Mouse (Mus musculus): ENCODE data around the gene Ppp1r10. TPM values are rescaled to one million over a fixed set of nuclear protein-coding genes. Genes with fewer than 3 reads are reported as not detected.
A peak's percentile ranks its signal among the peaks of the same experiment; 100 is the strongest.

Gene Ppp1r10
- polyA plus RNA-seq, 1 experiment from 2014 or later: 19.4 TPM

GRCm38 (mm10) chr17:35978811-35979400 lies 62.7 kb downstream of the Ppp1r10 start:
- Histone ChIP-seq H3K36me3 (peaks cover 41% of the 10 kb centered on the region), H3K4me1 (replicated peaks) (peaks cover 38% of the 10 kb centered on the region), H3K27me3 (no peaks in the 10 kb centered on the region), H3K27ac (peak overlapping the region; percentile 81), H3K4me2 (peak overlapping the region; percentile 98), H3K9ac (peak overlapping the region; percentile 78), H3K9me3 (replicated peaks) (no peaks in the 10 kb centered on the region), H3K4me3 (replicated peaks) (peak overlapping the region; percentile 76)
- DNase-seq (no peak), ATAC-seq (ENCODE audit: low read depth) (peak; percentile 19)
- WGBS (ENCODE audit: insufficient replicate concordance): 1% methylated on average over 41 of the region's 41 CpGs

DNA sequence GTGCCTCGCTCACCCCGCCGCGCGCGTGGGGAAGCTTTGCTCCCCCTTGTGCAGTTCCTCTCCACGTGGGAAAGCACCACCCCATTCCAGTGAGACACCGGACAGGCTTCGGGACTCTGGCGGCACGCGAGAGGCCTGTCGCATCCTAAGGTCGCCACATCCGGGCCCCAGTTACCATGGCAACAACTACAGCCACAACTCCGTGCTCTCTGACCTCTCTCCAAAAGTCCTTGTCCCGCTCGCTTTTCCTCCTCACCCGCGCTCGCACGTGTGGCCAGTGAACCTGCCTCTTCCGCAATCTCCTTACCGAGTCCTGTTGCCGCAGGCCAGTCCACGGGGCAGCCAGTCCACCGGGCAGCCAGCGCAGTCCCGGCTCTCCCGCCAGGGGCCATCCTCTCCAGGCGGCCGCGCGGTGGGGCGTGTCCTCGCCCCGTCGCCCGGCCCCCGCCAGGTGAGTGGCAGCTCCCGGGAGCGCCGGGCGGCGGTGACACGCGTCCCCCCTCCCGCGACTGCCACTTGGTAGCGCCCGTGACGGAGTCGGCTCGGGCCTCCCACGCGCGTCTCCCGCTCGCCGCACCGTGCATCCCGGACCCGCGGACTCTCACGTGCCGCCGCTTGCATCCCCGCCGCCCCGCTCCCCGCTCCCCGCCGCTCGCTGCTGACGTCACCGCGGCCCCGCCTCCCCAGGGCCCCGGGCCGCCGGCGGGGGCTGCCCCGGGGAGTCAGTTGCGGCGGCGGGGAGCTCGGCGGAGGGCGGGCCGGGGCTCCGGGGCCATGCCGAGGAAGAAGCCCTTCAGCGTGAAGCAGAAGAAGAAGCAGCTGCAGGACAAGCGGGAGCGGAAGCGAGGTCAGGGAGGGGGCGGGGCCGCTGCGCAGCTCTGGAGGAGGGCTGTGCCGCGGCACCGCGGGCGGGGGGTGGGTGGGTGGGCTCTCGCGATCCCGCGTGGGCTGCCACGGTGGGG lies 63.4 kb downstream of the Ppp1r10 start, which contains the start of the genes Gnl1 and Prr3:
TSS of gene Gnl1 (plus strand) at position 451 of the 962 bp plus-strand sequence.
TSS of gene Prr3 (minus strand) at position 836 of the 962 bp plus-strand sequence.
- Histone ChIP-seq H3K36me3 (peaks cover 37% of the 10 kb centered on the region), H3K27me3 (no peaks in the 10 kb centered on the region), H3K4me3 (replicated peaks) (peak within 1 kb of the TSS; percentile 76), H3K4me1 (replicated peaks) (peaks cover 38% of the 10 kb centered on the region), H3K9me3 (replicated peaks) (no peaks in the 10 kb centered on the region), H3K27ac (peak within 1 kb of the TSS; percentile 81), H3K4me2 (peak within 1 kb of the TSS; percentile 98), H3K9ac (peak within 1 kb of the TSS; percentile 78)
- ATAC-seq (ENCODE audit: low read depth): peak; percentile 86
- under 1% methylated on average over 108 of the region's 109 CpGs for WGBS (ENCODE audit: insufficient replicate concordance)
- peak; percentile 82 for DNase-seq

DNA sequence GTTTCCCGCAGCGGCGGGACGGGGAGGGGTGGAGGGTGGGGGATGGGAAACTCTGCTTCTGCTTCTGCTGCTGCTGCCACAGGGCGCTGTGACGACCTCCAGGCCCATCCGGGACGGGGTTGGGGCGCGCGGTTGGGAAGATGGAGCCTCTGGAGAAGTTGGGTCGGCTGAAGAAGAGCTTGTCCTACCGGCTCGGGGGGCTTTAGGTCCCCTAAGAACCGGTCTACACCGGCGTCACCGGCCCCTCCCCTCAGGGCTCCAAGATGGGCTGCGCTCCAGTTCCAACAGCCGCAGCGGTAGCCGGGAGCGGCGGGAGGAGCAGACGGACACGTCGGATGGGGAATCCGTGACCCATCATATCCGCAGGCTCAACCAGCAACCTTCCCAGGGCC lies 64.1 kb downstream of the Ppp1r10 start:
- H3K36me3 ChIP-seq: peaks cover 34% of the 10 kb centered on the region
- peak overlapping the region; percentile 98 for H3K4me2 ChIP-seq
- H3K27ac ChIP-seq: peak overlapping the region; percentile 81
- no peaks in the 10 kb centered on the region for H3K27me3 ChIP-seq
- H3K9ac ChIP-seq: peak overlapping the region; percentile 78
- WGBS (ENCODE audit: insufficient replicate concordance): under 1% methylated on average over 29 of the region's 29 CpGs
- ATAC-seq (ENCODE audit: low read depth) (peak; percentile 14), DNase-seq (no peak)
- peak overlapping the region; percentile 76 for H3K4me3 ChIP-seq (replicated peaks)
- H3K4me1 ChIP-seq (replicated peaks): peaks cover 38% of the 10 kb centered on the region
- H3K9me3 ChIP-seq (replicated peaks): no peaks in the 10 kb centered on the region

DNA sequence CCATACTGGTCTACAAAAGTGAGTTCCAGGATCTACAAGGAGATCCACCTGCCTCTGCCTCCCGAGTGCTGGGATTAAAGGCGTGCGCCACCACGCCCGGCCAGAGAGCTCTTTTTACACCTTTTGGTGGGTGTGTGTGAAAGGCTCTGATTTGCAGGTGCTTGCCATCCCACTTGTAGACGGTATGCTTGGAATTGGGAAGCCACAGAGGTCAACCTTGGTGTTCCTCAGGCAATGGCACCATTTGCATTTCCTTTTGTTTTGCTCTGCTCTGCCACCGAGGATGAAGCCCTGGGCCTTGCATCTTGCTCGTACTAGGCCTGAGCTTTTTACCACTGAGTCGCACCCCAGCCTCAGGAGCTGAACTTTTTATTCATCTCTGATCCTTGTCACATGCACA lies 65.5 kb downstream of the Ppp1r10 start:
- Histone ChIP-seq H3K9ac (no peak overlapping the region), H3K36me3 (peaks cover 33% of the 10 kb centered on the region), H3K9me3 (replicated peaks) (no peaks in the 10 kb centered on the region), H3K4me2 (peak overlapping the region; percentile 98; the same call in 1 of the 2 replicates), H3K4me1 (replicated peaks) (peaks cover 38% of the 10 kb centered on the region), H3K27me3 (no peaks in the 10 kb centered on the region), H3K27ac (no peak overlapping the region), H3K4me3 (replicated peaks) (0 out of 2 replicates have a peak overlapping the region, but pooled peaks have one; percentile 76)
- DNase-seq (no peak), ATAC-seq (ENCODE audit: low read depth) (no peak)
- 82% methylated on average over 9 of the region's 9 CpGs for WGBS (ENCODE audit: insufficient replicate concordance)

MicroRNAs encoded within 50 kb of the gene (microRNA counts, 519-probe panel; counts per million panel counts)
- microRNA mmu-miR-1894-3p (114 counts per million), microRNA mmu-miR-1894-5p (114 counts per million), microRNA mmu-miR-877 (114 counts per million)

Small RNA genes lying within 50 kb of the gene (microRNA-seq; reads per million reads assigned to microRNA genes)
- gene Gm28033: 2.6 reads per million
- gene Mir1894: not detected
- gene Mir877: 91.6 reads per million, percentile 50 among the genes with 10 or more reads in this experiment

Other genes with a start within 250 kb of the Ppp1r10 start
- 7.7 TPM in 2 replicates for gene Vars2, start 248.8 kb upstream of the Ppp1r10 start, polyA plus RNA-seq (2015; fragmentation: Nextera tagmentation; extraction: Ambion mirVana)
- gene Gtf2h4, start 242.7 kb upstream of the Ppp1r10 start, polyA plus RNA-seq (2015; fragmentation: Nextera tagmentation; extraction: Ambion mirVana): 31.9 and 33.9 TPM in 2 replicates
- 2.9 and 3.7 TPM in 2 replicates for gene Ddr1, start 211.8 kb upstream of the Ppp1r10 start, polyA plus RNA-seq (2015; fragmentation: Nextera tagmentation; extraction: Ambion mirVana)
- 21.6 and 23.2 TPM in 2 replicates for gene Ier3, start 94.8 kb upstream of the Ppp1r10 start, polyA plus RNA-seq (2015; fragmentation: Nextera tagmentation; extraction: Ambion mirVana)
- gene Flot1, start 93.2 kb upstream of the Ppp1r10 start, polyA plus RNA-seq (2015; fragmentation: Nextera tagmentation; extraction: Ambion mirVana): 38.2 and 38.5 TPM in 2 replicates
- gene Tubb5, start 78.1 kb upstream of the Ppp1r10 start, polyA plus RNA-seq (2015; fragmentation: Nextera tagmentation; extraction: Ambion mirVana): 520 and 547 TPM in 2 replicates
- gene Mdc1, start 74.9 kb upstream of the Ppp1r10 start, polyA plus RNA-seq (2015; fragmentation: Nextera tagmentation; extraction: Ambion mirVana): 8.0 and 8.8 TPM in 2 replicates
- 23.0 and 25.4 TPM in 2 replicates for gene Nrm, start 55.1 kb upstream of the Ppp1r10 start, polyA plus RNA-seq (2015; fragmentation: Nextera tagmentation; extraction: Ambion mirVana)
- gene Ppp1r18, start 50.8 kb upstream of the Ppp1r10 start, polyA plus RNA-seq (2015; fragmentation: Nextera tagmentation; extraction: Ambion mirVana): 8.0 and 11.8 TPM in 2 replicates
- gene Dhx16, start 36.6 kb upstream of the Ppp1r10 start, polyA plus RNA-seq (2015; fragmentation: Nextera tagmentation; extraction: Ambion mirVana): 35.2 and 40.3 TPM in 2 replicates
- gene 2310061I04Rik, start 19.0 kb upstream of the Ppp1r10 start, polyA plus RNA-seq (2015; fragmentation: Nextera tagmentation; extraction: Ambion mirVana): 14.3 and 15.1 TPM in 2 replicates
- gene Atat1, start 6.4 kb upstream of the Ppp1r10 start, polyA plus RNA-seq (2015; fragmentation: Nextera tagmentation; extraction: Ambion mirVana): 9.3 and 9.9 TPM in 2 replicates
- gene Mrps18b, start within 50 bp of the Ppp1r10 start, polyA plus RNA-seq (2015; fragmentation: Nextera tagmentation; extraction: Ambion mirVana): 105 and 106 TPM in 2 replicates
- gene Abcf1, start 53.3 kb downstream of the Ppp1r10 start, polyA plus RNA-seq (2015; fragmentation: Nextera tagmentation; extraction: Ambion mirVana): 81.3 and 110 TPM in 2 replicates
- 14.6 and 15.2 TPM in 2 replicates for gene Gnl1, start 63.4 kb downstream of the Ppp1r10 start, polyA plus RNA-seq (2015; fragmentation: Nextera tagmentation; extraction: Ambion mirVana)
- gene Prr3, start 63.8 kb downstream of the Ppp1r10 start, polyA plus RNA-seq (2015; fragmentation: Nextera tagmentation; extraction: Ambion mirVana): 8.3 and 8.7 TPM in 2 replicates
- 5.2 and 5.7 TPM in 2 replicates for gene H2-T24, start 104.1 kb downstream of the Ppp1r10 start, polyA plus RNA-seq (2015; fragmentation: Nextera tagmentation; extraction: Ambion mirVana)
- 23.1 and 24.0 TPM in 2 replicates for gene H2-T23, start 116.4 kb downstream of the Ppp1r10 start, polyA plus RNA-seq (2015; fragmentation: Nextera tagmentation; extraction: Ambion mirVana)
- 9.2 and 9.4 TPM in 2 replicates for gene H2-T22, start 126.3 kb downstream of the Ppp1r10 start, polyA plus RNA-seq (2015; fragmentation: Nextera tagmentation; extraction: Ambion mirVana)
- not detected in 2 replicates for gene Gm6034, start 126.5 kb downstream of the Ppp1r10 start, polyA plus RNA-seq (2015; fragmentation: Nextera tagmentation; extraction: Ambion mirVana)
- 0.08 TPM in 1 of 2 replicates, not detected in the other for gene Gm11127, start 141.9 kb downstream of the Ppp1r10 start, polyA plus RNA-seq (2015; fragmentation: Nextera tagmentation; extraction: Ambion mirVana)
- not detected in 2 replicates for gene Gm19684, start 205.2 kb downstream of the Ppp1r10 start, polyA plus RNA-seq (2015; fragmentation: Nextera tagmentation; extraction: Ambion mirVana)
- gene Gm7030, start 213.0 kb downstream of the Ppp1r10 start, polyA plus RNA-seq (2015; fragmentation: Nextera tagmentation; extraction: Ambion mirVana): not detected in 2 replicates